Mouse (Mus musculus): Measurements from ENCODE around the gene Plekha7. TPM values are rescaled to one million over a fixed set of nuclear protein-coding genes. Genes with fewer than 3 reads are reported as not detected.

Plekha7 gene
- total RNA-seq, 2 experiments from 2014 or later = not detected

DNA sequence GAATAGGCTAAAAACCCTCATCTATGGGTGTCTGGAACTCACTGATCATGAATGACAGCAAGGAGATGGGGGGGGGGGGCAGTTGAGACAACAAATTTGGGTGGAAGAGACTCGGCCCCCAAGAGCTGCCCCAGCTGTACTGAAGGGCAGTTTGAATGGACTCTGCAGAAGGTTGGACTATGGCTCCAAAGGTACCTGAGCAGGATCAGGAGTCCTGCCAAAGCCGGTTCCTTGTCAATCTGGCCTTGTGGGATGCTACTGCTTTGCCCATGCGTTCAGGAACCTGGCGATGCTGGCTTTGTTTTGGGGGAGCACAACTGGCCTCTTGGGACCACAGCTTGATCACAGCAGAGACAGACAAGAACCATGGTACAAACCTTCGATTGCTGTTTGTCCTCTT lies 52.5 kb downstream of the Plekha7 start:
- ATAC-seq (replicated peaks; ENCODE audit: low FRiP score, poor library complexity, severe bottlenecking) = no peak

DNA sequence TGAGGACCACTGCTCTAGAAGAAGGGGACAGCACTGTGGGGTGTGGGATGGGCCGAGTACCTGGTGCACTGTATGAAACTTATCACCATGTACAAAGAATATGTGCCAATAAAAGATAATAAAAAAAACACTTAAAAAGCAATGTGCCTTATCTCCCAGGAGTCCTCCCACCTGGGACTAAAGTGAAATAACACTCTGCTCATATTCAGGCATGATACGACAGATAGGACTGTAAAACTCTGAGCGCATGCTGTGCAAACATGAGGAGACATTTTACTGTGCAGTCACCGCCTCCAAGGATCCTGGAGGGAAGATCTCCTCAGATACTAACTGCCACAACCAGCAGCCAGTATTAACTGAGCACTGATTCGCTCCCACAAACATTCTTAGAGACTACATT lies 53.5 kb downstream of the Plekha7 start:
- ATAC-seq (replicated peaks; ENCODE audit: low FRiP score, poor library complexity, severe bottlenecking) = no peak

DNA sequence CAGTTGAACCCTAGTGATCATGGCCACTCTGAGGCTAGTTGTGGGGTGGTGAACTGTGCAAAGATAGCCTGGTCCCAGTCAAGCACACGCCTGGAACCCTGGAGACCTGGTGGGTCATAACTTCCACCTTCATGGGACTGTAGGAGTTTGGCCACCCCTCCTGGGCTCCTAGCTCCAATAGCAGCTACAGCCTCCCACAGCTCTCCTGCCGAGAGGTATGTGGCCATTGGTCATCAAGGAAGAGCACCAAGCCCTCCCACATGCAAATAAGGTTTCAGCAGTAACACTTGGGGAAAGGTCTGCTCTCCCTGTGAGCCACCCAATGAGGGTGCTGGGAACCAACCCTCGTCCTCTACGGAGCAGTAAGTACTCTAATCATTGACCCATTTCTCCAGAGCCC lies 55.7 kb downstream of the Plekha7 start:
- ATAC-seq (replicated peaks; ENCODE audit: low FRiP score, poor library complexity, severe bottlenecking) = no peak

DNA sequence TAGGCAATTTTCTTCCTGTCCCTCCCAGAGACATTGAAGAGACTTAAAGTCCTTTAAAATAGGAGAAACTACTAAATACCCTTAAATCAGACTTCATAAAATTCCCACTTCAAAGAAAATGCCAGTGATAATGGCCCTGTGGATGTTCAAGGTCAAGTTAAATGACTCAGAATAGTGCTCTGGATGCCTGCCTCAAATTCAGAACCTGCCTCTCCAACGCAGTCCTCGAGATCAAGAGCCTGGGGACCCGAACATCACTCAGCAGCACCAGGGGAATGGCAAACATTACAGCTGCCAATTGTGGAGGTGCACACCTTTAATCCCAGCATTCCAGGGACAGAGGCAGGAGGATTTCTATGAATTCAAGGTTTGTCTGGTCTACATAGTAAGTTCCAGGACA lies 56.7 kb downstream of the Plekha7 start:
- ATAC-seq (replicated peaks; ENCODE audit: low FRiP score, poor library complexity, severe bottlenecking) = no peak

GRCm38 (mm10) chr7:116248536-116248935 lies 59.6 kb downstream of the Plekha7 start:
- no peak for ATAC-seq (replicated peaks; ENCODE audit: low FRiP score, poor library complexity, severe bottlenecking)

DNA sequence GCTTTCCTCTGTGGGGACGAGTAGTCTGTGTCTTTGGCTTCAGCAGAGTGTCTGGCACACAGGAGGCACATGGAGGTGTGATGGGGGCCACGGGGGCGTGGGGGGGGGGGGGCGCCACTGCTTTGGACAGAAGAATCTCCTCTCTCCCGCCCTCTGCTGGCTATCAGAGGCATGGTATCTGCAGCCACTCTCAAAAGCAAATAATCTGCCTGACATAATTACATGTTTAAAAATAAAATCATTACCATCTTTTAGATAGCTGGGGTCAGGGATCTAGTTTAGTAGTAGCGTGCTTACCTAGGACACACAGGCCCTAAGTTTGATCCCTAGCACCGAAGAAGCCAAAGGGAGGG lies 60.8 kb downstream of the Plekha7 start:
- no peak for ATAC-seq (replicated peaks; ENCODE audit: low FRiP score, poor library complexity, severe bottlenecking)

DNA sequence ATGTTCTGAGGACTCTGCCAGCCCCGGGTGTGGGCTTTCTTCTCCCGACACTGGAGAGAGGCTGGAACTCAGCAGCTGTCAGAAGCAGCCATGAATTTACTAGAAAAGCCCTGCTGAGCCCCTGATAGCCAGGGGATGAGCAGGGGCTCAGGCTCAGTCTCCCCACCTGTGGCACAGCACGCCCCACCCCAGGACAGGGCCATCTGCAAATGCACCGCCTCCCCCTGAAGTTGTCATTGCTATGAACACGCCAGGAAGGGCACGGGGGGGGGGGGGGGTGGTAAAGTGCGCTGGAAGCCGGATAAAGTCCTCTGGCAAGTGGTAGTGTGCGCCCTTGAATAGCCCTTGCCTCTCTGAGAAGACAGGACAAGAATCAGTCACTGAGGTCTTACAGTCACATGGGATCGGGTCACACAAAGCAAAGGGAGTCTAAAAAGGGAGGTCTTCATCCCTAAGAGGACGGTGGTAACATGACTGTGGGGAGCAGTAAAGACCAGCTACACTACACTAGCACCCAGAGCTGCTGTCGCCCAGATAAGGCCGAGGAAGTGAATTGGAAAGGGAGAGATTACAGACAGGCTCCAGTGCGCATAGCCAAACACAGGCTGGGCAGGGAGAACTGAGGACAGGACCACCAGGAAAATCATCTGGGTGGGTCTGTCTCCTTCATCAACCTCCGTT lies 61.3 kb downstream of the Plekha7 start:
- ATAC-seq (replicated peaks; ENCODE audit: low FRiP score, poor library complexity, severe bottlenecking) = no peak

- ATAC-seq (replicated peaks; ENCODE audit: low FRiP score, poor library complexity, severe bottlenecking) = no peak
These were observed 62.1 kb downstream of the Plekha7 start for GRCm38 (mm10) chr7:116245815-116246695.

DNA sequence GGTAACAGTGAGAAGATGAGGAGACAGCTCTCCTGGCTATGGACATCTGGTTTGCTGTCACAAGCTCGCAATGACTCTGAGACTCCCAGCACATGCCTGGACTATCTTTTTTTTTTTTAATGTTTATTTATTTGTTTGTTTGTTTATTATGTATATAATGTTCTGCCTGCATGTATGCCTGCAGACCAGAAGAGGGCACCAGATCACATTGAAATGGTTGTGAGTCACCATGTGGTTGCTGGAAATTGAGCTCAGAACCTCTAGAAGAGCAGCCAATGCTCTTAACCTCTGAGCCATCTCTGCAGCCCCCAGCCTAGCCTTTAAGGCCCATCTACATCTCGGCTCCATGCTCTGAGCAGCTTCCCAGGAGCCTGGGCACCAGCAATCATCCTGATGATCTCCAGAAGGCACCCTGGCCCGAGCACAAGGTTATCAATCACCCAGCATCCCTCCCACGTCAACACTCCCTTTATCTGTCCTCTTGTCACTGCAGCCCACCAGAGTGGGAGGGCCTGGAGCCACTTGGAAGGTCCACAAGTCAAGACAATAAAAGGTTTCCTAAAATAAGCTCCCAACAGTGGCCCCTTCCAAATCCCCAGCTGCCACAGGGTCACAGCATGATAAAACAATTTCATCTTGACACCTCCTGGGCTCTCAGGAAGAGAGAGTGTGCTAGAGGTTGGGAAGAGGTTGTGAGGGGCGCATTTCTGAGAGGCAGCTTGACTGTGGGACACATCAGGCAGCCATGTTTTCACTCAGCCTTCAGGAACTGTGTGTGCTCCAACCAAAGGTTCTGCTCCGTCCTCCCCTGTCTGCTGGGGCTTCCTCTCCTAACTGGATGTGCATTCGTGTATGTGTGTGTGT lies 63.6 kb downstream of the Plekha7 start:
- ATAC-seq (replicated peaks; ENCODE audit: low FRiP score, poor library complexity, severe bottlenecking) = no peak

DNA sequence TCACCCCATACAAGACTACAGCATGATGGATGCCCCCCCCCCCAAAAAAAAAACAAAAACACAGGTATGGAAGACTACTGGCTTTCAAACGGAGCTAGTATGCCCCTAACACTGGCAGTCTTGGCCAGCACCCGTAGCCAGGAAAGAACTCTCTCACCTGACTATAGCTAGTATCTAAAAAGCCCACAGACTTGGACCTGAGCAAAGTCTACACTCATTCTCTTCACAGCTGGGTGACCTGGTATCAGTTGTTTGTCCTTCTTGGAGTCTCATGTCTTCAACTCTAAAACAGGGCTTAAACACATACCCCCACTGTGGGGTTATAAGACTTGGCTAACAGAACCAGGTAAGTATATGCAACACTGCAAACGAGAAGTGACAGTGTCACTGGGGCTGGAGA lies 65.4 kb downstream of the Plekha7 start:
- no peak for ATAC-seq (replicated peaks; ENCODE audit: low FRiP score, poor library complexity, severe bottlenecking)

GRCm38 (mm10) chr7:116241601-116242000 lies 66.6 kb downstream of the Plekha7 start:
- ATAC-seq (replicated peaks; ENCODE audit: low FRiP score, poor library complexity, severe bottlenecking) = no peak

DNA sequence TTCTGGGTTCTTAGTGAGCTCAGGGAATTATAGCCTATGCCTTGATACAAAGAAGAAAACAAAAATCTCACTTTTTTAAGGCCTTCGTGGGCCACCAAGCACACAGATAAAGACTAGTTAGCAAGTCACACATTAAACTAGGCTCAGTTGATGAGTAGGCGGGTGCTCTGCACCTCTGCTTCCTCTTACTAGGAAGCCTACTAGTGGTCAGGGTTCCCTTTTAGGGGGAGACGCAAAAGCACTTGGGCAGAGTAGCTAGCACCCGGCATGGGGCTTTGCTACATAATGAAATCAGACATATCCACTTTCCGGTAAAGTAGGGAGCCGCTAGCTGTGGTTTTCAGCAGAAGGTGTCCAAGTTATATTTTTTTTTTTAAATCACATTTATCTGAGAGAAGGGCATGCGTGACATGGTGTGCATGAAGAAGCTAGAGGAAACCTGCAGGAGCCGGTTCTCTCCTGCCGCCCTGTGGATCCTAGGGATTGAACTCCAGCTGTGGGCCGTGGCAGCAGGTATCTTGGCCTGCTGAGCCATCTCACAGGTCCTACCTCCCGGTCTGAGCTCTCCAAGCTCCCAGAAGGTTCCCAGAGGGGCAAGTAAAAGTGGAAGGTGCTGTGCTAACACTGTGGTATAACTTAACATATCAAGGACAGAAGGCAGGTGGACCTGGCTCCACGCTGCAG lies 67.2 kb downstream of the Plekha7 start:
- no peak for ATAC-seq (replicated peaks; ENCODE audit: low FRiP score, poor library complexity, severe bottlenecking)

- ATAC-seq (replicated peaks; ENCODE audit: low FRiP score, poor library complexity, severe bottlenecking) = no peak
These were observed 67.8 kb downstream of the Plekha7 start for GRCm38 (mm10) chr7:116240353-116240752.

DNA sequence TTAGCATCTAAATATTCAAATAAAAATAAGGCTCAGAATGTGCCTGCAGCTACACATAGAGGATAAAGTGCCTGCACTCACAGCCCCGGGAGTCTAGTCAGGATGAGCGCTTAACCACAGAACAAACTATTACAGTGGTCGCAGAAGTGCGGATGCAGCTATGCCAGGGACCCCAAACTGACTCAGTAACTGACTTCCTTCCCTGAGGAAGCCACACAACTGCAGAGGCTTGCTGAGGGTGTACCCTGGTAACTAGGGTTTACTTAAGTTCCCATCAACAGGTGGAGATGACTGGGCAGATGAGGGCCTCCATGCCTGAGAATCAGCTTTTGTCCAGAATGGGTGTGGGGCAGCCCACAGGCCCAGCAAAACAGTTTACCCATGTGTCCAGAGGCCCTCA lies 69.9 kb downstream of the Plekha7 start:
- no peak for ATAC-seq (replicated peaks; ENCODE audit: low FRiP score, poor library complexity, severe bottlenecking)

DNA sequence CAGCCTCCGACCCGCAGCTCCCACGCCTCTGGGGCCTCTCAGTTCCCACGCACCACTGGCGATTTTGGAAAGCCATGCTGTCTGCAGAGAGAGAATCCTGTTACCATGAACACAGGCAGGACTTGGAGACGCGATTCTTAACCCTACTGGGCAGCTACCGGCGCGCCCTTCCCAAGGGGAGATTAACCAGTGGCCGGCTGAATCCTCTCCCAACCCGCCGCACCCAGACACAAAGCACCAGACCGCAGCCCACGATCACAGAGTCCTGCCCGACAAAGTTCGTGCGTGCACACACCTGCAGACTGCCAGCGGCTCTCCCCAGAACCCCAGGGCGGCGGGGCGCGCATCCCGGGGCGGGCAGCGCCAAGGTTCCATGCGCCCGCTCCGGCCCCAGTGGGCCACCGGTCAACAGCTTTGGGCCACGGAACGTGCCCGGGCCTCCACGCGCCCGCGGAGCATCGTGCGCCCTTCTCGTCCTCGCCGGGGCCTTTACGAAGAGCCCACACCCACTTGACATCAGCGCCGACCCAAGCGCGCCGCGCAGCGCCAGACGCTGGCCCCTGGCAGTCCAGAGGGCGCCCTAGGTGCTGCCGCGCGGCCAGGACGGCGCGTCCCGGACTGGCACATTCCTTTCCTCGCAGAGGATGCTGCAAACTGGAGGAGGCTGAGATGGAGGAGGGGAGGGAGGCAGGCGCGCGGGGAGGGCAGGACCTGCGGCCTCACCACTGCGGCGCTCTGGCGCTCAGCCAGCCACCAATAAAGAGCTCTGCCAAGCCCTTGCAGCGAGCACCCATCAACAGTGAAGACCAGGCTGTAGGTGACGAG lies 70.8 kb downstream of the Plekha7 start:
- no peak for ATAC-seq (replicated peaks; ENCODE audit: low FRiP score, poor library complexity, severe bottlenecking)

GRCm38 (mm10) chr7:116236608-116237007 lies 71.6 kb downstream of the Plekha7 start:
- no peak for ATAC-seq (replicated peaks; ENCODE audit: low FRiP score, poor library complexity, severe bottlenecking)

DNA sequence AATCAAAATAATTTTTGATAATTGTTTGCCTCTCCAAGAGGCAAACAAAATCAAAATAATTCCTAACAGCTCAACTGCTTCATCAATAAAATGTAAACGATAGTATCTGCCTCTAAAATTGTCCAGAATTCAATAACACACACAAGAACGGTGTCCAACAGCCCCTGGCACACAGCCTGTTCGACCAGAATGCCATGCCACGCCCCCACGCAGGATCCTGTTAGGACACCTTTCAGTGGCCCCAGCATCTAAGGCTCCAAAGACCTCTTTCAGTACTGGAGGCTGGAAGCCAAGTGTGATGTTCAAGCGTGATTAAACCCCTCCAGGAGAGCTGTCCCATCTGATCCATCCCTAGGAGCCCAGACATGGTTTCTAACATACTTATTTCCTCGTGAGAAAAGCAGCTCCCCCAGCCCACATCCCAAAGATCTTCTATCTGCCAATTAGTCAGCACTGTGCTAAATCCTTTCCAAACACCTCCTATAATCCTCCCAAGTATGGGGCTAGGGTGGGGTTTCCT lies 73.8 kb downstream of the Plekha7 start:
- ATAC-seq (replicated peaks; ENCODE audit: low FRiP score, poor library complexity, severe bottlenecking) = no peak

DNA sequence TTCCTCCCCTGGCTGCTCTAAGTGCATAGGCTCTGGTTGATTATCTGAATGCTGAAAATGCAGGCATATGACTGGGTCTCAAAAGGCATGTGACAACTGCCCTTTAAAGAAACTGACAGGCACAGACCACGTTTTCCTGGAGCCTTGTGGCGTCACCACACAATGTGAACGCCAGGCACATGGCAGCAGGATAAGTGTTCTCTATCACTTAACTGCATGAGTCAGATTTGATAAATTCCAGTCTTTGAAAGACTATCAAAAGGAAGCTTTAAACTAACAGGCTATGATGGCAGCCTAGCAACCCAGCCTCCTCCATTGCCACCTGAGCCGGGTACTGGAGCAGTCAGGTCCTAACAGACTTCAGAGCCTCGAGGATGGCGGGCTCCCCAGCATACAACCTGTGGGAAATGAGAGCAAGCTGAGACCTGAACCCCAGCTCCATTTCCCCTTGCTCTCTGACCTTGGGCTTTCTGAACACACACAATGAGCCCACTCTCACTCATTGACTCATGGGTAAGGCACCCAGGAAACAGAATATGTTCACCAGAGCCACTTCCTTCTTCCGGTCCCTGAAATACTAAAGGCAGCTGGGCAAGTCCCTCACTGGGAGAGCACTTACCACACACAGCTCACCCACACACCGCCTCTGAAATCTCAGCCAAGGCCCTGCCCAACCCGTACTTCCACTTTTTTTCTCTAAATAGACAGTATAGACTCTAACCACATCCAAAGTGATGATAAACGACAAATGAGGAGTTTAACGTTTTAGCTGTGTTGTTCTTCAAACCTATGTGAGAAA lies 77.2 kb downstream of the Plekha7 start:
- no peak for ATAC-seq (replicated peaks; ENCODE audit: low FRiP score, poor library complexity, severe bottlenecking)

Data from erythroid progenitor cell, adult 5-6 weeks (primary cell).